23 mouse cellular contexts compared by ENCODE assay signal in genomic region chrX:50641347-50641746, GRCm38 (mm10).
"Had no signal": no experiment of that assay in that cellular context is flagged by ENCODE, and none has a peak within 500 bp of the region (broad histone marks: within the 10 kb centered on the region; RNA-seq: fewer than 3 reads in every experiment).

No protein-coding gene starts in this region.

- H3K4me2 ChIP-seq: lung, embryonic 15.5 days; midbrain, embryonic 12.5 days; neural tube, embryonic 12.5 days; neural tube, embryonic 15.5 days had no signal

- H3K4me1 ChIP-seq: lung, embryonic 15.5 days; megakaryocyte, embryonic 14.5 days; midbrain, embryonic 10.5 days; midbrain, embryonic 12.5 days; neural tube, embryonic 12.5 days; neural tube, embryonic 15.5 days had no signal

- H3K9me3 ChIP-seq: lung, embryonic 15.5 days; megakaryocyte, embryonic 14.5 days; midbrain, embryonic 10.5 days; midbrain, embryonic 12.5 days; neural tube, embryonic 12.5 days; neural tube, embryonic 15.5 days had no signal

- H3K36me3 ChIP-seq: lung, embryonic 15.5 days; midbrain, embryonic 10.5 days; midbrain, embryonic 12.5 days; neural tube, embryonic 12.5 days; neural tube, embryonic 15.5 days had no signal

- H3K27ac ChIP-seq: lung, embryonic 15.5 days; macrophage; midbrain, embryonic 10.5 days; midbrain, embryonic 12.5 days; neural tube, embryonic 12.5 days; neural tube, embryonic 15.5 days had no signal

- H3K27me3 ChIP-seq: lung, embryonic 15.5 days; midbrain, embryonic 12.5 days; neural tube, embryonic 12.5 days; neural tube, embryonic 15.5 days had no signal

- DNase-seq: liver, postnatal 0 days; lung, adult 2 months; lung, postnatal 14 days; lung, postnatal 36 days; midbrain, embryonic 14.5 days; retina, postnatal 1 day; right cerebral cortex, adult 18-20 months; right cerebral cortex, postnatal 25 days; right cerebral cortex, postnatal 4 days; spleen, adult 18-20 months; thymus, adult 18-20 months; thymus, postnatal 14 days; thymus, postnatal 36 days had no signal

- ATAC-seq: liver, postnatal 0 days; lung, postnatal 0 days; midbrain, embryonic 16.5 days had no signal

- H3K4me3 ChIP-seq: lung, embryonic 15.5 days; megakaryocyte, embryonic 14.5 days; midbrain, embryonic 10.5 days; midbrain, embryonic 12.5 days; myocyte; neural tube, embryonic 12.5 days; neural tube, embryonic 15.5 days had no signal

- H3K9ac ChIP-seq: liver, postnatal 0 days; lung, embryonic 15.5 days; midbrain, embryonic 12.5 days; neural tube, embryonic 12.5 days; neural tube, embryonic 15.5 days had no signal
